Mouse (Mus musculus) activated CD4-positive, CD25-positive, alpha-beta regulatory T cell (primary cell): ENCODE data around the gene H2al1o. TPM values are rescaled to one million over a fixed set of nuclear protein-coding genes. Genes with fewer than 3 reads are reported as not detected.

ENCODE experiments used
- polyA plus RNA-seq, 2 experiments: library from polyadenylated mRNA; unstranded; fragments of 100-300 nt; shearing (Covaris generic); gene quantifications; one replicate each; pipeline ENCODE4 v1.2.1; 2017

The H2al1o gene
- not detected for polyA plus RNA-seq

GRCm38 (mm10) chrX:9572309-9572708, at the start of gene H2al1o:
TSS of gene H2al1o (minus strand) at chrX:9572409.

Other genes with a start within 250 kb of the H2al1o start
- not detected for gene H2al1k, start 221.8 kb downstream of the H2al1o start, polyA plus RNA-seq
- 10 to 100 TPM in 1 of 2 experiments, 1 to 10 TPM in 1; 6.3 to 17.9 TPM for gene Cybb, start 84.6 kb downstream of the H2al1o start, polyA plus RNA-seq
- gene Dynlt3, start 90.6 kb upstream of the H2al1o start, polyA plus RNA-seq = 10 to 100 TPM; 26.8 to 39.6 TPM